Mouse (Mus musculus) liver, embryonic 12.5 days (tissue): ENCODE results near the gene H2al1h. TPM values are rescaled to one million over a fixed set of nuclear protein-coding genes. Genes with fewer than 3 reads are reported as not detected.
"Not testable (repeated sequence)": the region's sequence is repeated elsewhere in the genome, so short reads cannot be mapped to it uniquely, and the experiment has no call there.

Experiments used
- ATAC-seq: fragments of 200-750 bp; cut with Nextera tagmentation; 2 replicates; pipeline ENCODE4 v1.8.0; 2017; ENCODE audit warnings: moderate number of reproducible peaks, mild to moderate bottlenecking, moderate library complexity
- H3K27ac ChIP-seq: fragments of 300-500 bp; sonication (generic); 2 replicates; pipeline ENCODE4 v1.5.1; 2016; ENCODE audit warnings: mild to moderate bottlenecking
- H3K27me3 ChIP-seq: fragments of 300-500 bp; sonication (generic); replicated peaks from 2 replicates; pipeline ENCODE4 v1.6.1; 2016; ENCODE audit warnings: mild to moderate bottlenecking, moderate library complexity
- H3K36me3 ChIP-seq: fragments of 300-500 bp; sonication (generic); 2 replicates; pipeline ENCODE4 v1.6.1; 2016; ENCODE audit warnings: mild to moderate bottlenecking, moderate library complexity
- H3K4me1 ChIP-seq: fragments of 300-500 bp; sonication (generic); 2 replicates; pipeline ENCODE4 v1.6.1; 2016
- H3K4me2 ChIP-seq: fragments of 300-500 bp; sonication (generic); 2 replicates; pipeline ENCODE4 v1.6.1; 2016; ENCODE audit warnings: mild to moderate bottlenecking, moderate library complexity
- H3K4me3 ChIP-seq: fragments of 300-500 bp; sonication (generic); 2 replicates; pipeline ENCODE4 v1.5.1; 2016; ENCODE audit warnings: mild to moderate bottlenecking, moderate library complexity
- H3K9ac ChIP-seq: fragments of 300-500 bp; sonication (generic); 2 replicates; pipeline ENCODE4 v1.6.1; 2016; ENCODE audit warnings: mild to moderate bottlenecking, moderate library complexity
- H3K9me3 ChIP-seq: fragments of 300-500 bp; sonication (generic); replicated peaks from 2 replicates; pipeline ENCODE4 v1.6.1; 2016; ENCODE audit warnings: mild to moderate bottlenecking, moderate library complexity
- WGBS: fragments of 180-500 bp; shearing (Covaris S2); methylation state at CpG from one replicate; pipeline ENCODE4 v1.1.7; 2016; ENCODE audit not compliant: insufficient replicate concordance; 5-methylcytosine and 5-hydroxymethylcytosine counted together
- polyA plus RNA-seq: library from polyadenylated mRNA; unstranded; fragments of >200 nt; fragmentation: Nextera tagmentation; extraction: Ambion mirVana; gene quantifications from 2 replicates; pipeline ENCODE4 v1.2.1, GENCODE M21; 2016

H2al1h gene
- not detected in 2 replicates for polyA plus RNA-seq

GRCm38 (mm10) chrX:11321192-11321591 lies at the start of gene H2al1h:
TSS of gene H2al1h (plus strand) at chrX:11321492.
- H3K4me1 ChIP-seq, H3K9ac ChIP-seq, H3K27ac ChIP-seq, H3K9me3 ChIP-seq, H3K36me3 ChIP-seq, ATAC-seq, H3K27me3 ChIP-seq, H3K4me3 ChIP-seq, H3K4me2 ChIP-seq: not testable (repeated sequence)
- WGBS = no CpG with 5 or more reads among the region's 6 CpGs

GRCm38 (mm10) chrX:11273190-11273589 lies 48.1 kb upstream of the H2al1h start:
- WGBS = 50% methylated on average over 3 of the region's 3 CpGs
- H3K4me2 ChIP-seq = no peak overlapping the region
- H3K27me3 ChIP-seq = no peaks in the 10 kb centered on the region
- no peaks in the 10 kb centered on the region for H3K9me3 ChIP-seq
- no peak overlapping the region for H3K27ac ChIP-seq
- H3K36me3 ChIP-seq = no peaks in the 10 kb centered on the region
- H3K9ac ChIP-seq = no peak overlapping the region
- no peaks in the 10 kb centered on the region for H3K4me1 ChIP-seq
- no peak overlapping the region for H3K4me3 ChIP-seq
- no peak for ATAC-seq

GRCm38 (mm10) chrX:11277083-11277482 lies 44.2 kb upstream of the H2al1h start:
- Histone ChIP-seq H3K36me3 (no peaks in the 10 kb centered on the region), H3K4me1 (no peaks in the 10 kb centered on the region), H3K9ac (no peak overlapping the region), H3K27me3 (no peaks in the 10 kb centered on the region), H3K4me2 (no peak overlapping the region), H3K9me3 (no peaks in the 10 kb centered on the region), H3K4me3 (no peak overlapping the region), H3K27ac (no peak overlapping the region)
- no peak for ATAC-seq
- 66% methylated on average over 6 of the region's 6 CpGs for WGBS

GRCm38 (mm10) chrX:11280741-11281140 lies 40.6 kb upstream of the H2al1h start:
- no peak overlapping the region for H3K4me2 ChIP-seq
- no peak overlapping the region for H3K4me3 ChIP-seq
- no peaks in the 10 kb centered on the region for H3K27me3 ChIP-seq
- no peak overlapping the region for H3K27ac ChIP-seq
- no peaks in the 10 kb centered on the region for H3K4me1 ChIP-seq
- no peak overlapping the region for H3K9ac ChIP-seq
- 36% methylated on average over 2 of the region's 2 CpGs for WGBS
- H3K9me3 ChIP-seq = no peaks in the 10 kb centered on the region
- no peak for ATAC-seq
- no peaks in the 10 kb centered on the region for H3K36me3 ChIP-seq

GRCm38 (mm10) chrX:11288306-11288882 lies 32.9 kb upstream of the H2al1h start:
- ATAC-seq = no peak
- 0 out of 2 replicates have a peak, but pooled peaks cover 8% of the 10 kb centered on the region for H3K27me3 ChIP-seq
- H3K27ac ChIP-seq = no peak overlapping the region
- H3K9me3 ChIP-seq = no peaks in the 10 kb centered on the region
- WGBS = 58% methylated on average over 14 of the region's 14 CpGs
- no peak overlapping the region for H3K4me2 ChIP-seq
- no peaks in the 10 kb centered on the region for H3K36me3 ChIP-seq
- no peaks in the 10 kb centered on the region for H3K4me1 ChIP-seq
- no peak overlapping the region for H3K9ac ChIP-seq
- no peak overlapping the region for H3K4me3 ChIP-seq

GRCm38 (mm10) chrX:11289244-11289643 lies 32.0 kb upstream of the H2al1h start:
- ATAC-seq = no peak
- no peaks in the 10 kb centered on the region for H3K4me1 ChIP-seq
- no peak overlapping the region for H3K27ac ChIP-seq
- WGBS = 57% methylated on average over 4 of the region's 4 CpGs
- no peak overlapping the region for H3K4me2 ChIP-seq
- no peaks in the 10 kb centered on the region for H3K36me3 ChIP-seq
- H3K9me3 ChIP-seq = no peaks in the 10 kb centered on the region
- no peak overlapping the region for H3K4me3 ChIP-seq
- 0 out of 2 replicates have a peak, but pooled peaks cover 8% of the 10 kb centered on the region for H3K27me3 ChIP-seq
- H3K9ac ChIP-seq = no peak overlapping the region

GRCm38 (mm10) chrX:11298957-11299356 lies 22.3 kb upstream of the H2al1h start, which contains the start of gene H2al1a:
TSS of gene H2al1a (plus strand) at chrX:11299257.
- not testable (repeated sequence) for H3K27ac ChIP-seq, H3K9me3 ChIP-seq, H3K4me1 ChIP-seq, H3K9ac ChIP-seq, H3K27me3 ChIP-seq, H3K4me3 ChIP-seq, ATAC-seq, H3K36me3 ChIP-seq, H3K4me2 ChIP-seq
- no CpG with 5 or more reads among the region's 3 CpGs for WGBS

GRCm38 (mm10) chrX:11302132-11302531 lies 19.2 kb upstream of the H2al1h start, which contains the start of gene H2al1b:
TSS of gene H2al1b (plus strand) at chrX:11302432.
- WGBS = 94% methylated on average over 1 of the region's 3 CpGs
- ATAC-seq = not testable (repeated sequence)

GRCm38 (mm10) chrX:11305355-11305754 lies 15.9 kb upstream of the H2al1h start, which contains the start of gene H2al1c:
TSS of gene H2al1c (plus strand) at chrX:11305655.
- H3K36me3 ChIP-seq, H3K27ac ChIP-seq, H3K27me3 ChIP-seq, H3K9me3 ChIP-seq, H3K4me1 ChIP-seq, ATAC-seq, H3K4me2 ChIP-seq, H3K4me3 ChIP-seq, H3K9ac ChIP-seq: not testable (repeated sequence)
- WGBS = 69% methylated on average over 2 of the region's 6 CpGs

More at GRCm38 (mm10) chrX:11302132-11302531, 19.2 kb upstream of the H2al1h start, which contains the start of gene H2al1b:
- H3K4me3 ChIP-seq, H3K9ac ChIP-seq, H3K27ac ChIP-seq, H3K4me2 ChIP-seq, H3K27me3 ChIP-seq, H3K36me3 ChIP-seq, H3K4me1 ChIP-seq, H3K9me3 ChIP-seq: not testable (repeated sequence)

GRCm38 (mm10) chrX:11308524-11308923 lies 12.8 kb upstream of the H2al1h start, which contains the start of gene H2al1d:
TSS of gene H2al1d (plus strand) at chrX:11308824.
- not testable (repeated sequence) for H3K9ac ChIP-seq, ATAC-seq, H3K4me3 ChIP-seq, H3K4me1 ChIP-seq, H3K36me3 ChIP-seq, H3K27ac ChIP-seq, H3K4me2 ChIP-seq, H3K9me3 ChIP-seq, H3K27me3 ChIP-seq
- WGBS = no CpG with 5 or more reads among the region's 6 CpGs

GRCm38 (mm10) chrX:11311634-11312033 lies 9.7 kb upstream of the H2al1h start, which contains the start of gene H2al1e:
TSS of gene H2al1e (plus strand) at chrX:11311934.
- not testable (repeated sequence) for H3K27me3 ChIP-seq, ATAC-seq
- no CpG with 5 or more reads among the region's 3 CpGs for WGBS

GRCm38 (mm10) chrX:11314858-11315257 lies 6.4 kb upstream of the H2al1h start, which contains the start of gene H2al1f:
TSS of gene H2al1f (plus strand) at chrX:11315158.
- no CpG with 5 or more reads among the region's 6 CpGs for WGBS
- H3K36me3 ChIP-seq, ATAC-seq, H3K27ac ChIP-seq, H3K4me3 ChIP-seq, H3K4me1 ChIP-seq, H3K9me3 ChIP-seq, H3K27me3 ChIP-seq, H3K4me2 ChIP-seq, H3K9ac ChIP-seq: not testable (repeated sequence)

More at GRCm38 (mm10) chrX:11311634-11312033, 9.7 kb upstream of the H2al1h start, which contains the start of gene H2al1e:
- H3K9ac ChIP-seq, H3K4me1 ChIP-seq, H3K27ac ChIP-seq, H3K9me3 ChIP-seq, H3K4me2 ChIP-seq, H3K4me3 ChIP-seq, H3K36me3 ChIP-seq: not testable (repeated sequence)
